Mouse (Mus musculus) kidney, postnatal 14 days (tissue): ENCODE measurements around the gene H2al1f.
"Not testable (repeated sequence)": the region's sequence is repeated elsewhere in the genome, so short reads cannot be mapped to it uniquely, and the experiment has no call there.

ENCODE experiments used
- DNase-seq: peaks from one replicate; pipeline ENCODE4 v3.0.0; 2022; ENCODE audit warnings: mixed read lengths

H2al1f gene

GRCm38 (mm10) chrX:11314858-11315257, at the start of gene H2al1f:
Gene H2al1f (plus strand): TSS chrX:11315158.
- not testable (repeated sequence) for DNase-seq

- peak; percentile 55 for DNase-seq
Observed at GRCm38 (mm10) chrX:11267791-11268190, 47.2 kb upstream of the H2al1f start.

GRCm38 (mm10) chrX:11269074-11269473, 45.9 kb upstream of the H2al1f start:
- no peak for DNase-seq

- DNase-seq: no peak
Observed at GRCm38 (mm10) chrX:11273190-11273589, 41.8 kb upstream of the H2al1f start.

- DNase-seq: no peak
Observed at GRCm38 (mm10) chrX:11277083-11277482, 37.9 kb upstream of the H2al1f start.

- no peak for DNase-seq
Observed at GRCm38 (mm10) chrX:11280741-11281140, 34.2 kb upstream of the H2al1f start.

GRCm38 (mm10) chrX:11288306-11288882, 26.6 kb upstream of the H2al1f start:
- DNase-seq: peak; percentile 19

- no peak for DNase-seq
Observed at GRCm38 (mm10) chrX:11289244-11289643, 25.7 kb upstream of the H2al1f start.

- not testable (repeated sequence) for DNase-seq
Observed at GRCm38 (mm10) chrX:11298957-11299356, 16.0 kb upstream of the H2al1f start, which contains the start of gene H2al1a. Gene H2al1a (plus strand): TSS chrX:11299257.

GRCm38 (mm10) chrX:11302132-11302531, 12.8 kb upstream of the H2al1f start, which contains the start of gene H2al1b:
Gene H2al1b (plus strand): TSS chrX:11302432.
- DNase-seq: not testable (repeated sequence)

- DNase-seq: not testable (repeated sequence)
Observed at GRCm38 (mm10) chrX:11305355-11305754, 9.6 kb upstream of the H2al1f start, which contains the start of gene H2al1c. Gene H2al1c (plus strand): TSS chrX:11305655.

- not testable (repeated sequence) for DNase-seq
Observed at GRCm38 (mm10) chrX:11308524-11308923, 6.4 kb upstream of the H2al1f start, which contains the start of gene H2al1d. Gene H2al1d (plus strand): TSS chrX:11308824.

GRCm38 (mm10) chrX:11311634-11312033, 3.3 kb upstream of the H2al1f start, which contains the start of gene H2al1e:
Gene H2al1e (plus strand): TSS chrX:11311934.
- DNase-seq: not testable (repeated sequence)

- DNase-seq: not testable (repeated sequence)
Observed at GRCm38 (mm10) chrX:11317956-11318355, 3.0 kb downstream of the H2al1f start, which contains the start of gene H2al1g. Gene H2al1g (plus strand): TSS chrX:11318256.

GRCm38 (mm10) chrX:11321192-11321591, 6.2 kb downstream of the H2al1f start, which contains the start of gene H2al1h:
Gene H2al1h (plus strand): TSS chrX:11321492.
- DNase-seq: not testable (repeated sequence)

- DNase-seq: not testable (repeated sequence)
Observed at GRCm38 (mm10) chrX:11324359-11324758, 9.4 kb downstream of the H2al1f start, which contains the start of gene H2al1i. Gene H2al1i (plus strand): TSS chrX:11324659.

GRCm38 (mm10) chrX:11327522-11327921, 12.6 kb downstream of the H2al1f start, which contains the start of gene H2al1j:
Gene H2al1j (plus strand): TSS chrX:11327822.
- not testable (repeated sequence) for DNase-seq

- no peak for DNase-seq
Observed at GRCm38 (mm10) chrX:11345762-11346161, 30.8 kb downstream of the H2al1f start.

GRCm38 (mm10) chrX:11346756-11347155, 31.8 kb downstream of the H2al1f start:
- no peak for DNase-seq

- DNase-seq: no peak
Observed at GRCm38 (mm10) chrX:11360823-11361222, 45.9 kb downstream of the H2al1f start.

GRCm38 (mm10) chrX:11361261-11361660, 46.3 kb downstream of the H2al1f start:
- DNase-seq: no peak

- no peak for DNase-seq
Observed at GRCm38 (mm10) chrX:11363890-11364289, 48.9 kb downstream of the H2al1f start.
